Mouse (Mus musculus) stomach, embryonic 16.5 days (tissue): ENCODE results near the gene Polr3c. TPM values are rescaled to one million over a fixed set of nuclear protein-coding genes. Genes with fewer than 3 reads are reported as not detected.
A peak's percentile ranks its signal among the peaks of the same experiment; 100 is the strongest.
"Not testable (repeated sequence)": the region's sequence is repeated elsewhere in the genome, so short reads cannot be mapped to it uniquely, and the experiment has no call there.

Experiments
- ATAC-seq: fragments of 200-750 bp; cut with Nextera tagmentation; 2 replicates; pipeline ENCODE4 v1.8.0; 2017; ENCODE audit warnings: moderate number of reproducible peaks, moderate TSS enrichment; ENCODE audit not compliant: insufficient read depth, low FRiP score
- H3K27ac ChIP-seq: fragments of 300-500 bp; sonication (generic); 2 replicates; pipeline ENCODE4 v1.5.1; 2014; ENCODE audit warnings: low read length
- H3K27me3 ChIP-seq: fragments of 300-500 bp; sonication (generic); 2 replicates; pipeline ENCODE4 v1.6.1; 2014; ENCODE audit warnings: low read length, control low read depth, mixed read lengths; ENCODE audit not compliant: control insufficient read depth, insufficient read depth
- H3K36me3 ChIP-seq: fragments of 300-500 bp; sonication (generic); 2 replicates; pipeline ENCODE4 v1.6.1; 2014; ENCODE audit warnings: low read length; ENCODE audit not compliant: control insufficient read depth, insufficient read depth
- H3K4me1 ChIP-seq: fragments of 300-500 bp; sonication (generic); 2 replicates; pipeline ENCODE4 v1.6.1; 2014; ENCODE audit warnings: low read length, control low read depth, mixed read lengths; ENCODE audit not compliant: control insufficient read depth, insufficient read depth
- H3K4me2 ChIP-seq: fragments of 300-500 bp; sonication (generic); 2 replicates; pipeline ENCODE4 v1.6.1; 2014; ENCODE audit warnings: low read depth, low read length, mixed read lengths
- H3K4me3 ChIP-seq: fragments of 300-500 bp; sonication (generic); replicated peaks from 2 replicates; pipeline ENCODE4 v1.5.1; 2014; ENCODE audit warnings: mild to moderate bottlenecking, low read length
- H3K9ac ChIP-seq: fragments of 300-500 bp; sonication (generic); 2 replicates; pipeline ENCODE4 v1.6.1; 2014; ENCODE audit warnings: low read length
- H3K9me3 ChIP-seq: fragments of 300-500 bp; sonication (generic); replicated peaks from 2 replicates; pipeline ENCODE4 v1.6.1; 2016; ENCODE audit warnings: low read length, control low read depth; ENCODE audit not compliant: control insufficient read depth
- WGBS: fragments of 180-500 bp; shearing (Covaris S2); extraction: QIAGEN DNeasy Blood & Tissue Kit; methylation state at CpG from one replicate; pipeline ENCODE4 v1.1.7; 2014; 5-methylcytosine and 5-hydroxymethylcytosine counted together
- polyA plus RNA-seq: library from polyadenylated mRNA; unstranded; fragments of >200 nt; fragmentation: Nextera tagmentation; extraction: Ambion mirVana; gene quantifications from 2 replicates; pipeline ENCODE4 v1.2.1, GENCODE M21; 2015

The Polr3c gene
- polyA plus RNA-seq, 1 experiment from 2014 or later: 30.3 TPM

- 74% methylated on average over 11 of the region's 11 CpGs for WGBS
- H3K9me3 ChIP-seq: no peaks in the 10 kb centered on the region
- H3K4me3 ChIP-seq: no peak overlapping the region
- no peak overlapping the region for H3K27ac ChIP-seq
- peaks cover 7% of the 10 kb centered on the region for H3K4me1 ChIP-seq
- ATAC-seq: no peak
- no peaks in the 10 kb centered on the region; the same call in 1 of the 2 replicates for H3K27me3 ChIP-seq
- H3K4me2 ChIP-seq: no peak overlapping the region
- no peak overlapping the region for H3K9ac ChIP-seq
- H3K36me3 ChIP-seq: no peaks in the 10 kb centered on the region
Measured at GRCm38 (mm10) chr3:96688854-96689253, 38.6 kb downstream of the Polr3c start.

- H3K27me3 ChIP-seq, H3K4me2 ChIP-seq, H3K4me1 ChIP-seq, H3K4me3 ChIP-seq, ATAC-seq, H3K36me3 ChIP-seq, H3K9me3 ChIP-seq, H3K9ac ChIP-seq, H3K27ac ChIP-seq: not testable (repeated sequence)
- 93% methylated on average over 5 of the region's 5 CpGs for WGBS
Measured at GRCm38 (mm10) chr3:96686057-96686456, 41.4 kb downstream of the Polr3c start.

- no peak for ATAC-seq
- Histone ChIP-seq H3K9me3 (no peaks in the 10 kb centered on the region), H3K4me3 (peak overlapping the region; percentile 38), H3K36me3 (no peaks in the 10 kb centered on the region), H3K27me3 (no peaks in the 10 kb centered on the region; the same call in 1 of the 2 replicates), H3K27ac (no peak overlapping the region), H3K9ac (peak overlapping the region; percentile 65), H3K4me2 (peak overlapping the region; percentile 55), H3K4me1 (peaks cover 7% of the 10 kb centered on the region; the same call in 1 of the 2 replicates)
- WGBS: 20% methylated on average over 28 of the region's 28 CpGs
Measured at GRCm38 (mm10) chr3:96684822-96685156, 42.6 kb downstream of the Polr3c start.

- Histone ChIP-seq H3K4me2 (peak overlapping the region; percentile 55), H3K36me3 (no peaks in the 10 kb centered on the region), H3K27ac (no peak overlapping the region), H3K9ac (peak overlapping the region; percentile 65), H3K4me1 (peaks cover 8% of the 10 kb centered on the region; the same call in 1 of the 2 replicates), H3K27me3 (no peaks in the 10 kb centered on the region; the same call in 1 of the 2 replicates), H3K9me3 (no peaks in the 10 kb centered on the region), H3K4me3 (peak overlapping the region; percentile 38)
- WGBS: 47% methylated on average over 17 of the region's 17 CpGs
- ATAC-seq: no peak
Measured at GRCm38 (mm10) chr3:96684151-96684821, 43.1 kb downstream of the Polr3c start.

- H3K9ac ChIP-seq: no peak overlapping the region
- no peak overlapping the region for H3K27ac ChIP-seq
- H3K36me3 ChIP-seq: no peaks in the 10 kb centered on the region
- 77% methylated on average over 3 of the region's 3 CpGs for WGBS
- H3K27me3 ChIP-seq: no peaks in the 10 kb centered on the region; the same call in 1 of the 2 replicates
- no peak overlapping the region for H3K4me3 ChIP-seq
- ATAC-seq: no peak
- H3K4me2 ChIP-seq: no peak overlapping the region
- H3K9me3 ChIP-seq: no peaks in the 10 kb centered on the region
- H3K4me1 ChIP-seq: peaks cover 10% of the 10 kb centered on the region; the same call in 1 of the 2 replicates
Measured at GRCm38 (mm10) chr3:96683496-96683895, 43.9 kb downstream of the Polr3c start.

GRCm38 (mm10) chr3:96680269-96680956 lies 47.0 kb downstream of the Polr3c start:
- Histone ChIP-seq H3K9me3 (no peaks in the 10 kb centered on the region), H3K27me3 (no peaks in the 10 kb centered on the region), H3K36me3 (no peaks in the 10 kb centered on the region), H3K27ac (peak overlapping the region; percentile 77; the same call in 1 of the 2 replicates), H3K4me3 (no peak overlapping the region), H3K9ac (no peak overlapping the region), H3K4me2 (no peak overlapping the region), H3K4me1 (peaks cover 10% of the 10 kb centered on the region; the same call in 1 of the 2 replicates)
- 33% methylated on average over 12 of the region's 12 CpGs for WGBS
- no peak for ATAC-seq

- H3K4me2 ChIP-seq: peak overlapping the region; percentile 24; the same call in 1 of the 2 replicates
- peaks cover 7% of the 10 kb centered on the region; the same call in 1 of the 2 replicates for H3K4me1 ChIP-seq
- H3K4me3 ChIP-seq: no peak overlapping the region
- no peaks in the 10 kb centered on the region for H3K9me3 ChIP-seq
- H3K27ac ChIP-seq: peak overlapping the region; percentile 77
- peak; percentile 77 for ATAC-seq
- WGBS: 22% methylated on average over 5 of the region's 5 CpGs
- no peak overlapping the region for H3K9ac ChIP-seq
- H3K36me3 ChIP-seq: no peaks in the 10 kb centered on the region
- H3K27me3 ChIP-seq: no peaks in the 10 kb centered on the region
Measured at GRCm38 (mm10) chr3:96679159-96679674, 48.2 kb downstream of the Polr3c start.

GRCm38 (mm10) chr3:96678456-96678855 lies 49.0 kb downstream of the Polr3c start:
- H3K36me3 ChIP-seq: no peaks in the 10 kb centered on the region
- no peaks in the 10 kb centered on the region for H3K27me3 ChIP-seq
- peak overlapping the region; percentile 57 for H3K27ac ChIP-seq
- WGBS: 67% methylated on average over 7 of the region's 7 CpGs
- H3K9me3 ChIP-seq: no peaks in the 10 kb centered on the region
- H3K4me1 ChIP-seq: peaks cover 7% of the 10 kb centered on the region; the same call in 1 of the 2 replicates
- no peak for ATAC-seq
- H3K9ac ChIP-seq: no peak overlapping the region
- H3K4me2 ChIP-seq: no peak overlapping the region
- H3K4me3 ChIP-seq: no peak overlapping the region

GRCm38 (mm10) chr3:96675690-96676089 lies 51.7 kb downstream of the Polr3c start:
- H3K27me3 ChIP-seq: no peaks in the 10 kb centered on the region
- no peak overlapping the region for H3K4me2 ChIP-seq
- H3K9ac ChIP-seq: no peak overlapping the region
- peak; percentile 24; the same call in 1 of the 2 replicates for ATAC-seq
- no peaks in the 10 kb centered on the region for H3K9me3 ChIP-seq
- H3K36me3 ChIP-seq: no peaks in the 10 kb centered on the region
- WGBS: 53% methylated on average over 3 of the region's 3 CpGs
- H3K4me1 ChIP-seq: peaks cover 7% of the 10 kb centered on the region; the same call in 1 of the 2 replicates
- no peak overlapping the region for H3K4me3 ChIP-seq
- H3K27ac ChIP-seq: peak overlapping the region; percentile 89; the same call in 1 of the 2 replicates
